Comparison of ENCODE assay signal across 20 mouse cellular contexts in genomic region chr1:156393148-156393547, GRCm38 (mm10). TPM values are rescaled to one million over a fixed set of nuclear protein-coding genes. Genes with fewer than 3 reads are reported as not detected.
"Had no signal": no experiment of that assay in that cellular context is flagged by ENCODE, and none has a peak within 500 bp of the region (broad histone marks: within the 10 kb centered on the region; RNA-seq: fewer than 3 reads in every experiment).

No protein-coding gene starts in this region.

- DNase-seq: lung, adult 18-20 months; lung, embryonic 14.5 days; lung, postnatal 10 days; lung, postnatal 4 days; midbrain, embryonic 14.5 days; retina, postnatal 1 day; right cerebral cortex, adult 18-20 months; right cerebral cortex, postnatal 25 days; right cerebral cortex, postnatal 4 days; spleen, adult 18-20 months; thymus, postnatal 25 days; thymus, postnatal 4 days had no signal

- H3K36me3 ChIP-seq: midbrain, embryonic 10.5 days; midbrain, embryonic 12.5 days; neural tube, embryonic 13.5 days; neural tube, embryonic 15.5 days had no signal

- H3K9ac ChIP-seq: lung, embryonic 14.5 days; midbrain, embryonic 12.5 days; neural tube, embryonic 13.5 days; neural tube, embryonic 15.5 days had no signal

- H3K9me3 ChIP-seq: midbrain, embryonic 10.5 days; midbrain, embryonic 12.5 days; neural tube, embryonic 13.5 days; neural tube, embryonic 15.5 days had no signal

- ATAC-seq: midbrain, embryonic 16.5 days had no signal

- H3K4me2 ChIP-seq: lung, embryonic 14.5 days; midbrain, embryonic 12.5 days; neural tube, embryonic 13.5 days; neural tube, embryonic 15.5 days had no signal

- H3K27me3 ChIP-seq: midbrain, embryonic 12.5 days; neural tube, embryonic 13.5 days; neural tube, embryonic 15.5 days had no signal

- H3K4me1 ChIP-seq: midbrain, embryonic 10.5 days; midbrain, embryonic 12.5 days; neural tube, embryonic 13.5 days; neural tube, embryonic 15.5 days had no signal

- H3K27ac ChIP-seq: midbrain, embryonic 10.5 days; midbrain, embryonic 12.5 days; neural tube, embryonic 13.5 days; neural tube, embryonic 15.5 days had no signal

- H3K4me3 ChIP-seq: midbrain, embryonic 10.5 days; midbrain, embryonic 12.5 days; myocyte; neural tube, embryonic 13.5 days; neural tube, embryonic 15.5 days had no signal

RNA-seq across cellular contexts. Expression of gene Axdnd1, which starts 27.8 kb away (rescaled TPM):
- polyA plus RNA-seq: midbrain, embryonic 12.5 days; neural tube, embryonic 11.5 days; neural tube, embryonic 15.5 days; small intestine, adult 2 months had no signal
